Mouse (Mus musculus) stomach, postnatal 0 days (tissue): ENCODE results near the gene Nlrp6.

Source experiments
- CTCF ChIP-seq: IDR thresholded peaks from 2 replicates; pipeline ENCODE4 v1.5.1; 2016; ENCODE audit warnings: antibody characterized with exemption, low read depth, mild to moderate bottlenecking, moderate library complexity
- EP300 ChIP-seq: optimal IDR thresholded peaks from 2 replicates; pipeline ENCODE3; 2016; ENCODE audit warnings: antibody characterized with exemption

DNA sequence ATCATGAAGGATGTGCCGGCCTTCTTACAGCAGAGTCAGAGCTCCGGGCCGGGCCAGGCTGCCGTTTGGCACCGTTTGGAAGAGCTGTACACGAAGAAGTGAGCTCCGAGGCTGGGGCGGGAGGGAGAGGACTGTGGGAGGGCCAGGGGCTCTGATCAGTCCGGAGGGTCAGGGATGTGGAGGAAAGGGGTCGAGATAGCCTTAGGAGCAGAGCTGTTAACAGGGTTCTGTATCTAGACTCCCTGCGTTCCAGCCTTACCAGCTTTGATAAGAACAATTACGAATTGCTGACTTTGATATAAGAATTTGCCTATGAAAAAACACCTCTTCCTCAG, 38.3 kb upstream of the Nlrp6 start:
- no peak for TF ChIP-seq CTCF
- no peak for TF ChIP-seq EP300
